Mouse (Mus musculus) midbrain, embryonic 14.5 days (tissue): ENCODE data around the gene Plcl2. TPM values are rescaled to one million over a fixed set of nuclear protein-coding genes. Genes with fewer than 3 reads are reported as not detected.
A peak's percentile ranks its signal among the peaks of the same experiment; 100 is the strongest.
"Not testable (repeated sequence)": the region's sequence is repeated elsewhere in the genome, so short reads cannot be mapped to it uniquely, and the experiment has no call there.

Experiments used
- ATAC-seq: fragments of 200-750 bp; cut with Nextera tagmentation; 2 replicates; pipeline ENCODE4 v1.8.0; 2017; ENCODE audit warnings: moderate number of reproducible peaks, moderate library complexity; ENCODE audit not compliant: low FRiP score, low TSS enrichment
- DNase-seq: peaks from one replicate; pipeline ENCODE4 v3.0.0-alpha.2; 2015
- H3K27ac ChIP-seq: fragments of 300-500 bp; sonication (generic); replicated peaks from 2 replicates; pipeline ENCODE4 v1.5.1; 2014; ENCODE audit warnings: mild to moderate bottlenecking, low read depth, low read length, moderate library complexity
- H3K27me3 ChIP-seq: fragments of 300-500 bp; sonication (generic); 2 replicates; pipeline ENCODE4 v1.6.1; 2014; ENCODE audit warnings: low read length, control low read depth, mixed read lengths; ENCODE audit not compliant: control insufficient read depth, insufficient read depth
- H3K36me3 ChIP-seq: fragments of 300-500 bp; sonication (generic); 2 replicates; pipeline ENCODE4 v1.6.1; 2014; ENCODE audit warnings: low read length, control low read depth; ENCODE audit not compliant: control insufficient read depth, insufficient read depth
- H3K4me1 ChIP-seq: fragments of 300-500 bp; sonication (generic); 2 replicates; pipeline ENCODE4 v1.6.1; 2014; ENCODE audit warnings: mild to moderate bottlenecking, antibody characterized with exemption, low read length, control low read depth; ENCODE audit not compliant: control insufficient read depth, insufficient read depth
- H3K4me2 ChIP-seq: fragments of 300-500 bp; sonication (generic); 2 replicates; pipeline ENCODE4 v1.6.1; 2014; ENCODE audit warnings: mild to moderate bottlenecking, low read length, moderate library complexity
- H3K4me3 ChIP-seq: fragments of 300-500 bp; sonication (generic); replicated peaks from 2 replicates; pipeline ENCODE4 v1.5.1; 2014; ENCODE audit warnings: low read depth, low read length
- H3K9ac ChIP-seq: fragments of 300-500 bp; sonication (generic); replicated peaks from 2 replicates; pipeline ENCODE4 v1.6.1; 2014; ENCODE audit warnings: mild to moderate bottlenecking, low read length, moderate library complexity
- H3K9me3 ChIP-seq: fragments of 300-500 bp; sonication (generic); 2 replicates; pipeline ENCODE4 v1.6.1; 2016; ENCODE audit warnings: low read length, control low read depth, mixed read lengths; ENCODE audit not compliant: control insufficient read depth
- WGBS: fragments of 180-500 bp; shearing (Covaris S2); extraction: QIAGEN DNeasy Blood & Tissue Kit; methylation state at CpG from one replicate; pipeline ENCODE4 v1.1.7; 2014; 5-methylcytosine and 5-hydroxymethylcytosine counted together
- polyA plus RNA-seq: library from polyadenylated mRNA; unstranded; fragments of >200 nt; fragmentation: Nextera tagmentation; extraction: Ambion mirVana; gene quantifications from 2 replicates; pipeline ENCODE4 v1.2.1, GENCODE M21; 2014

Plcl2 gene
- polyA plus RNA-seq, 1 experiment from 2014 or later = 14.1 TPM

- Histone ChIP-seq H3K9me3 (no peaks in the 10 kb centered on the region), H3K9ac (no peak overlapping the region), H3K27ac (no peak overlapping the region), H3K36me3 (no peaks in the 10 kb centered on the region), H3K27me3 (no peaks in the 10 kb centered on the region), H3K4me2 (no peak overlapping the region), H3K4me1 (no peaks in the 10 kb centered on the region), H3K4me3 (no peak overlapping the region)
- WGBS = 82% methylated on average over 3 of the region's 3 CpGs
- DNase-seq = no peak
- ATAC-seq = no peak
Measured at GRCm38 (mm10) chr17:50638791-50639190, 129.6 kb downstream of the Plcl2 start.

DNA sequence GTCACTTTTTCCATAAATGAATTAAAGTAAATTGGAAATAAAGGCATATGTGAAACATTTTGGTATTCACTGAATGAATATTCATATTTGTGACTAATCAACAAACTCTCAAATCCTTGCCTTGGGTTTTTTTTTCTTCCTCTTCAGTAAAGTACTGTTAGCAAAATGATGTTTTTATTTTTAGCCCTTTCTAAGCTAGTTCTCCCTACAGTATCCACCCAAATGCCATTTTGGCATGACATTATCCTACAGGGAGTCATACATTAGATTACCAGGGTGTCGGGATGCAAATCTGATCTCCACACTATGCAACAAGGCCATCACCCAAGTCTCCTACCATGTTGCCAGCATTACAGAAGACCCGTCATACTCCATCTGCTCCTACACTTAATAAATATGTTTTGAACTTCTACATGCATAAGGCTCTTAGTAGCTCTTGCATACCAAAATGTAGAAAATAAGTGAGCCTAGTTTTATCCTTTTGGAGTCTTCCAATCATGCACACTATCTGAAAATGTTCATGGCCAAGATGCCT, 131.9 kb downstream of the Plcl2 start:
- H3K27me3 ChIP-seq = no peaks in the 10 kb centered on the region
- no peak overlapping the region for H3K4me3 ChIP-seq
- 93% methylated on average over 2 of the region's 2 CpGs for WGBS
- no peaks in the 10 kb centered on the region for H3K36me3 ChIP-seq
- H3K9me3 ChIP-seq = no peaks in the 10 kb centered on the region
- H3K4me1 ChIP-seq = no peaks in the 10 kb centered on the region
- no peak overlapping the region for H3K4me2 ChIP-seq
- H3K9ac ChIP-seq = no peak overlapping the region
- no peak overlapping the region for H3K27ac ChIP-seq
- DNase-seq (no peak), ATAC-seq (no peak)

GRCm38 (mm10) chr17:50641879-50642278, 132.7 kb downstream of the Plcl2 start:
- Histone ChIP-seq H3K27ac (no peak overlapping the region), H3K4me1 (no peaks in the 10 kb centered on the region), H3K9ac (no peak overlapping the region), H3K4me3 (no peak overlapping the region), H3K9me3 (no peaks in the 10 kb centered on the region), H3K36me3 (no peaks in the 10 kb centered on the region), H3K27me3 (no peaks in the 10 kb centered on the region), H3K4me2 (no peak overlapping the region)
- no peak for DNase-seq
- 92% methylated on average over 1 of the region's 1 CpGs for WGBS
- ATAC-seq = no peak

- H3K27ac ChIP-seq = no peak overlapping the region
- H3K4me1 ChIP-seq = no peaks in the 10 kb centered on the region
- 76% methylated on average over 6 of the region's 6 CpGs for WGBS
- no peak overlapping the region for H3K4me2 ChIP-seq
- no peak overlapping the region for H3K9ac ChIP-seq
- no peak overlapping the region for H3K4me3 ChIP-seq
- no peak; the same call in 1 of the 2 replicates for ATAC-seq
- H3K9me3 ChIP-seq = no peaks in the 10 kb centered on the region
- H3K27me3 ChIP-seq = no peaks in the 10 kb centered on the region
- no peaks in the 10 kb centered on the region for H3K36me3 ChIP-seq
- DNase-seq = no peak
Measured at GRCm38 (mm10) chr17:50643356-50643755, 134.2 kb downstream of the Plcl2 start.

DNA sequence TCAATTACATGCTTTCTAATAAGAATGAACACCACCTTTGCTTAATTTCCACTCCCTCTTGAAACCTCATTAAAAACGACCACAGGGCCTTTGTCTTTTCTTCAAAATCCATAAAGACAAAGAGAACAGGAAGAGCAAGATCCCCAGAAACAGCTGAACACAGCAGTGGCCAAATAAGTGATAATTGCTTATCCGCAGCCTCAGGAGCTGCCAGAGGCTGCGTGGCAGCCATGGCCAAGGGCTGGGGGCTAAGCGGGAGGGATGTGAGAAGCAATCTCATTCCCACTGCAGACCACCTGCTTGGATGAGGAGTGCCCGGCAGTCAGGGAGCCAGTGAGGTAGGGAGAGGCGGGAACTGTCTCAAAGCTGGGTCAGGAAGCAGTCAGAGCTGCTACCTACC, 134.8 kb downstream of the Plcl2 start:
- H3K27ac ChIP-seq = peak overlapping the region; percentile 66
- WGBS = 16% methylated on average over 6 of the region's 6 CpGs
- H3K36me3 ChIP-seq = no peaks in the 10 kb centered on the region
- H3K9ac ChIP-seq = no peak overlapping the region
- DNase-seq (peak; percentile 63), ATAC-seq (peak; percentile 58; the same call in 1 of the 2 replicates)
- no peaks in the 10 kb centered on the region for H3K4me1 ChIP-seq
- no peak overlapping the region for H3K4me2 ChIP-seq
- H3K27me3 ChIP-seq = no peaks in the 10 kb centered on the region
- H3K4me3 ChIP-seq = no peak overlapping the region
- no peaks in the 10 kb centered on the region for H3K9me3 ChIP-seq

- not testable (repeated sequence) for ATAC-seq, H3K4me3 ChIP-seq, H3K27me3 ChIP-seq, H3K36me3 ChIP-seq, DNase-seq, H3K4me2 ChIP-seq, H3K9ac ChIP-seq, H3K9me3 ChIP-seq, H3K4me1 ChIP-seq, H3K27ac ChIP-seq
- 97% methylated on average over 4 of the region's 4 CpGs for WGBS
Measured at GRCm38 (mm10) chr17:50648141-50648540, 138.9 kb downstream of the Plcl2 start.

- H3K4me1 ChIP-seq = no peaks in the 10 kb centered on the region
- no peak overlapping the region for H3K27ac ChIP-seq
- H3K4me3 ChIP-seq = no peak overlapping the region
- no peaks in the 10 kb centered on the region for H3K36me3 ChIP-seq
- H3K9ac ChIP-seq = no peak overlapping the region
- WGBS = 94% methylated on average over 6 of the region's 6 CpGs
- H3K27me3 ChIP-seq = no peaks in the 10 kb centered on the region
- ATAC-seq = no peak
- H3K9me3 ChIP-seq = no peaks in the 10 kb centered on the region
- no peak for DNase-seq
- H3K4me2 ChIP-seq = no peak overlapping the region
Measured at GRCm38 (mm10) chr17:50648757-50649419, 139.7 kb downstream of the Plcl2 start.

GRCm38 (mm10) chr17:50650535-50651223, 141.5 kb downstream of the Plcl2 start:
- no peak overlapping the region for H3K27ac ChIP-seq
- H3K36me3 ChIP-seq = no peaks in the 10 kb centered on the region
- H3K4me1 ChIP-seq = no peaks in the 10 kb centered on the region
- H3K9me3 ChIP-seq = no peaks in the 10 kb centered on the region
- ATAC-seq (no peak), DNase-seq (no peak)
- H3K4me2 ChIP-seq = no peak overlapping the region
- 96% methylated on average over 14 of the region's 14 CpGs for WGBS
- no peak overlapping the region for H3K4me3 ChIP-seq
- H3K27me3 ChIP-seq = no peaks in the 10 kb centered on the region
- no peak overlapping the region for H3K9ac ChIP-seq
